Mouse (Mus musculus): Measurements from ENCODE around the gene Pml. TPM values are rescaled to one million over a fixed set of nuclear protein-coding genes. Genes with fewer than 3 reads are reported as not detected.
"Not testable (repeated sequence)": the region's sequence is repeated elsewhere in the genome, so short reads cannot be mapped to it uniquely, and the experiment has no call there.

Gene Pml
- total and polyA plus RNA-seq, 2 experiments from 2014 or later: 3.4 to 3.7 TPM

GRCm38 (mm10) chr9:58272068-58272541 lies 22.5 kb upstream of the Pml start:
- Histone ChIP-seq H3K4me3 (ENCODE audit: low read depth, low read length) (no peak overlapping the region), H3K27ac (ENCODE audit: low read depth, low read length) (no peak overlapping the region), H3K27me3 (ENCODE audit: insufficient read depth, low read length) (no peaks in the 10 kb centered on the region), H3K9me3 (ENCODE audit: low read length) (no peaks in the 10 kb centered on the region), H3K4me2 (ENCODE audit: low read depth) (no peak overlapping the region), H3K36me3 (ENCODE audit: insufficient read depth) (no peaks in the 10 kb centered on the region), H3K4me1 (ENCODE audit: insufficient read depth) (no peaks in the 10 kb centered on the region), H3K9ac (no peak overlapping the region)
- WGBS: 84% methylated on average over 2 of the region's 2 CpGs
- no peak for DNase-seq
- ATAC-seq: no peak
- TF ChIP-seq CTCF (IDR thresholded peaks at IDR 0.05; ENCODE audit: low read depth): no peak

- not testable (repeated sequence) for H3K4me3 ChIP-seq (ENCODE audit: low read depth, low read length); ATAC-seq; H3K36me3 ChIP-seq (ENCODE audit: insufficient read depth); H3K4me2 ChIP-seq (ENCODE audit: low read depth); DNase-seq; H3K4me1 ChIP-seq (ENCODE audit: insufficient read depth); H3K27ac ChIP-seq (ENCODE audit: low read depth, low read length); H3K9ac ChIP-seq; H3K9me3 ChIP-seq (ENCODE audit: low read length); H3K27me3 ChIP-seq (ENCODE audit: insufficient read depth, low read length)
- 93% methylated on average over 9 of the region's 9 CpGs for WGBS
- TF ChIP-seq CTCF (IDR thresholded peaks at IDR 0.05; ENCODE audit: low read depth): peak; percentile 20; the same call in 1 of the 2 replicates
These were observed 22.0 kb upstream of the Pml start for GRCm38 (mm10) chr9:58271551-58271950.

GRCm38 (mm10) chr9:58271109-58271508 lies 21.5 kb upstream of the Pml start:
- DNase-seq (no peak), ATAC-seq (no peak)
- Histone ChIP-seq H3K27me3 (ENCODE audit: insufficient read depth, low read length) (no peaks in the 10 kb centered on the region), H3K9me3 (ENCODE audit: low read length) (no peaks in the 10 kb centered on the region), H3K4me2 (ENCODE audit: low read depth) (no peak overlapping the region), H3K4me3 (ENCODE audit: low read depth, low read length) (no peak overlapping the region), H3K9ac (no peak overlapping the region), H3K27ac (ENCODE audit: low read depth, low read length) (no peak overlapping the region), H3K4me1 (ENCODE audit: insufficient read depth) (no peaks in the 10 kb centered on the region), H3K36me3 (ENCODE audit: insufficient read depth) (no peaks in the 10 kb centered on the region)
- WGBS: 95% methylated on average over 3 of the region's 3 CpGs
- no peak for TF ChIP-seq CTCF (IDR thresholded peaks at IDR 0.05; ENCODE audit: low read depth)

GRCm38 (mm10) chr9:58270081-58270480 lies 20.5 kb upstream of the Pml start:
- H3K4me1 ChIP-seq (ENCODE audit: insufficient read depth): no peaks in the 10 kb centered on the region
- no peak overlapping the region for H3K4me2 ChIP-seq (ENCODE audit: low read depth)
- H3K36me3 ChIP-seq (ENCODE audit: insufficient read depth): no peaks in the 10 kb centered on the region
- no peak for ATAC-seq
- no peak overlapping the region for H3K4me3 ChIP-seq (ENCODE audit: low read depth, low read length)
- H3K27ac ChIP-seq (ENCODE audit: low read depth, low read length): no peak overlapping the region
- TF ChIP-seq CTCF (IDR thresholded peaks at IDR 0.05; ENCODE audit: low read depth): no peak
- no peaks in the 10 kb centered on the region for H3K27me3 ChIP-seq (ENCODE audit: insufficient read depth, low read length)
- H3K9me3 ChIP-seq (ENCODE audit: low read length): no peaks in the 10 kb centered on the region
- no peak for DNase-seq
- WGBS: 67% methylated on average over 3 of the region's 3 CpGs
- no peak overlapping the region for H3K9ac ChIP-seq

GRCm38 (mm10) chr9:58268384-58269313 lies 19.1 kb upstream of the Pml start:
- Histone ChIP-seq H3K9me3 (ENCODE audit: low read length) (no peaks in the 10 kb centered on the region), H3K27me3 (ENCODE audit: insufficient read depth, low read length) (no peaks in the 10 kb centered on the region), H3K4me3 (ENCODE audit: low read depth, low read length) (no peak overlapping the region), H3K4me2 (ENCODE audit: low read depth) (no peak overlapping the region), H3K27ac (ENCODE audit: low read depth, low read length) (no peak overlapping the region), H3K36me3 (ENCODE audit: insufficient read depth) (no peaks in the 10 kb centered on the region), H3K4me1 (ENCODE audit: insufficient read depth) (no peaks in the 10 kb centered on the region), H3K9ac (no peak overlapping the region)
- peak; percentile 29; the same call in 1 of the 2 replicates for ATAC-seq
- peak; percentile 82 for DNase-seq
- peak; percentile 77 for TF ChIP-seq CTCF (IDR thresholded peaks at IDR 0.05; ENCODE audit: low read depth)
- 62% methylated on average over 12 of the region's 12 CpGs for WGBS

- Histone ChIP-seq H3K4me2 (ENCODE audit: low read depth) (no peak overlapping the region), H3K27me3 (ENCODE audit: insufficient read depth, low read length) (no peaks in the 10 kb centered on the region), H3K36me3 (ENCODE audit: insufficient read depth) (peaks cover 9% of the 10 kb centered on the region), H3K4me1 (ENCODE audit: insufficient read depth) (no peaks in the 10 kb centered on the region), H3K9ac (no peak overlapping the region), H3K9me3 (ENCODE audit: low read length) (no peaks in the 10 kb centered on the region), H3K27ac (ENCODE audit: low read depth, low read length) (no peak overlapping the region), H3K4me3 (ENCODE audit: low read depth, low read length) (no peak overlapping the region)
- 64% methylated on average over 3 of the region's 3 CpGs for WGBS
- no peak for ATAC-seq
- DNase-seq: no peak
- no peak for TF ChIP-seq CTCF (IDR thresholded peaks at IDR 0.05; ENCODE audit: low read depth)
These were observed 17.5 kb upstream of the Pml start for GRCm38 (mm10) chr9:58267046-58267445.

GRCm38 (mm10) chr9:58266571-58267011 lies 17.0 kb upstream of the Pml start:
- no peak overlapping the region for H3K4me2 ChIP-seq (ENCODE audit: low read depth)
- H3K4me3 ChIP-seq (ENCODE audit: low read depth, low read length): no peak overlapping the region
- H3K9ac ChIP-seq: no peak overlapping the region
- H3K27ac ChIP-seq (ENCODE audit: low read depth, low read length): no peak overlapping the region
- peaks cover 14% of the 10 kb centered on the region for H3K36me3 ChIP-seq (ENCODE audit: insufficient read depth)
- H3K4me1 ChIP-seq (ENCODE audit: insufficient read depth): no peaks in the 10 kb centered on the region
- H3K9me3 ChIP-seq (ENCODE audit: low read length): no peaks in the 10 kb centered on the region
- no peak for TF ChIP-seq CTCF (IDR thresholded peaks at IDR 0.05; ENCODE audit: low read depth)
- WGBS: 52% methylated on average over 4 of the region's 4 CpGs
- DNase-seq (no peak), ATAC-seq (no peak)
- H3K27me3 ChIP-seq (ENCODE audit: insufficient read depth, low read length): no peaks in the 10 kb centered on the region

Data from forebrain, postnatal 0 days (tissue).